Mouse (Mus musculus) megakaryocyte-erythroid progenitor cell, adult 5-6 weeks (primary cell): ENCODE results near the gene Mfsd14a. TPM values are rescaled to one million over a fixed set of nuclear protein-coding genes. Genes with fewer than 3 reads are reported as not detected.

Source experiments
- ATAC-seq: replicated peaks from 2 replicates; pipeline ENCODE4 v1.8.0; 2016; ENCODE audit warnings: mild to moderate bottlenecking, inconsistent platforms; ENCODE audit not compliant: severe bottlenecking, poor library complexity, low FRiP score, low TSS enrichment
- total RNA-seq, 2 experiments: library from RNA; stranded (forward) in 1 of 2; stranded (reverse) in 1 of 2; fragments of 200-1000, 215-1000 nt in 1 of 2; fragments of >200 nt in 1 of 2; fragmentation: Nextera tagmentation in 1 of 2; gene quantifications; 2 replicates each; pipeline ENCODE4 v1.2.3; 2014 to 2017

The Mfsd14a gene
- total RNA-seq, 2 experiments from 2014 or later: 53.6 to 95.4 TPM

DNA sequence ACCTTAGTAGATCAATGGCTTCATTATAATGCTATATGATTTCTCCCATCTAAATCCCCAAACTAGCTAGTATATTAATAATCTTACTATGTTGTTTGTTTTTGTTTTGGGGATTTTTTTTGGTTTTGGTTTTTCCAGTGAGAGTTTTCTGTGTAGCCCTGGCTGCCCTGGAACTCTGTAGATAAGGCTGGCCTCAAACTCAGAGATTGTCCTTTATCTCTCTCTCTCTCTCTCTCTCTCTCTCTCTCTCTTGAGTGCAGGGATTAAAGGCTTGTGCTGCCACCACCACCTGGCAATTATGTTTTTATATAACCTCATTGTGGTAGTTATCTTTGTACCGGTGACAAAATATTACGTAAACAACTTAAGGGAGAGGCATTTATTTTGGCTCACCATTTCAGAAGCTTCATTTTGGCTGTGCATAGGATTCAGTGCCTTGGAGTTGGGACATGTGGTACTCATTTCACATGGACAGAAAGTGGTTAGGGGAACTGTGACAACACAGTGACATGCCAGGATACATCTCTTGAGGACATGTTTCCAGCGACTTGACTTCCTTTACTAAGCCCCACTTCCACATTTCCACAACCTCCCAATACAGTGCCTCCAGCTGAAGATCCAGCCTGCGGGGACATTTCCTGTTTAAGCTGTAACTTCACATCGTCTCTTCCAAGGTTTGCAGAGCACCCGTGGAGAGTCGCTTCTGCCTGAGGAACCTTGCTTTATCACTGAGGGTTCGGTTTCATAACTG is 47.0 kb downstream of the Mfsd14a start:
- no peak for ATAC-seq

DNA sequence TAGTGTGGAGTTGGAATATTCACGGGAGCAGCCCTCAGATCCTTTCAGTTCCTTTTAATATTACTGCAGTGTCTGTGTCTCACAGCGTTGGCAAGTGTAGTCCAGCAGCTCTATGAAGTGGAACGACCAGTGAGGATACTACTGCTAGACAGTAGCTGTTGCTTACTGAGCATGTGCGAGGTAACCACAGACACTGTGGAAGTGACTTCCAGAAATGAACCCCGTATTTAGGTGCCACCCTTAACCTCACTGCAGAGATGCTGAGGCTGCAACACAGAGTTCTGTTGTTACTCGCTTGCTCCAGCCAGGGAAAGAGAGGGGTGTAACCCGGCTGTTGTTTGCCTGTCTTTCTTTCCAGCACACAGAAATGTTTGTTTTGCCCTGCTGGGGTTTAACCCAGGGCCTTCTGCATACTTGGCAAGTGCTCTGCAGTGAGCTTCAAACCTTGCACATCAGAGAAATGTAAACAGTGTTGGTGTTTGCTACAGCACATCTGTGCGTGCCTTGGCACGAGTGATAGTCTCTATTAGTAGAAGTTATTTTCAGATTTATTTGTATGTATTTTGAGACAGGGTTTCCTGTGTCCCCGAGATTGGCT is 48.1 kb downstream of the Mfsd14a start, which contains the start of gene Trmt13:
TSS of gene Trmt13 (minus strand) at position 293 of the 598 bp plus-strand sequence.
- no peak for ATAC-seq

DNA sequence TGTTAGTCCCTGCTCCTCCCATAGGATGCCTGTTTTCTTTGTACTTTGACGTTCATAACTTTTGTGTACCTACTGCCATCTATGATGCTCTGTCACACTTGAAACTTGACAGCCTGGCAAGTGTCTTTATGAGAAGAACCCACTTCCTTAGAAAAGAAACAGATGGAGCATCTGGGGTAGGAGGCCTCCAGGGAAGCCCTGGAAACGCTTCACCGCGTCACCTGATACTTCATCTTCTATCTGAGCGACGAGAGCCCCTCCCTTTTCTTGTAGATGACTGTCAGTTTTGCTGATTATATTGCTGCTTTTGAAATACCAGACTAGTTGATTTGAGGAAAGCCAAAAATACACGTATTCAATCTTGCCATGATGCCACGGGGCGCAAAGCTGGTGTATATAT is 57.9 kb downstream of the Mfsd14a start:
- ATAC-seq: no peak

GRCm38 (mm10) chr3:116601781-116602180 is 60.7 kb downstream of the Mfsd14a start:
- ATAC-seq: no peak

GRCm38 (mm10) chr3:116601005-116601404 is 61.5 kb downstream of the Mfsd14a start:
- no peak for ATAC-seq

- ATAC-seq: no peak
Measured at GRCm38 (mm10) chr3:116599705-116600104, 62.8 kb downstream of the Mfsd14a start.

DNA sequence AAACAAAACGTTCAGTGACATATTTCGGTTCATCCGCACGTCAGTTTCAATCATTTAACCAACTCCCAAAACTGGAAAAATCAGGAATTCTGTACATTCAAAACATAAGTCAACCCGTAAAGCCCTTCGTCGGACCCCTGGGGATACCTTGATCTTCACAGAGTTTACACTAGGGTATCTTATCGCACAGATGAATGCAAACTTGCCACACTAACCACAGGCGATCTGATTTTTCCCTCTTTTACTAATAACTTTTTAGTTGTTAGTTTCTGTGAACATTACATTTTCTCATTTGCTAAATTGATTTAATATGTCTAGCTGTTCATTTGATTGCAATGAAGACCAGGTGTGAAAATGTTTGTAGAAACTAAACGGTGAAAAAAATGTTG is 66.9 kb downstream of the Mfsd14a start:
- ATAC-seq: no peak

DNA sequence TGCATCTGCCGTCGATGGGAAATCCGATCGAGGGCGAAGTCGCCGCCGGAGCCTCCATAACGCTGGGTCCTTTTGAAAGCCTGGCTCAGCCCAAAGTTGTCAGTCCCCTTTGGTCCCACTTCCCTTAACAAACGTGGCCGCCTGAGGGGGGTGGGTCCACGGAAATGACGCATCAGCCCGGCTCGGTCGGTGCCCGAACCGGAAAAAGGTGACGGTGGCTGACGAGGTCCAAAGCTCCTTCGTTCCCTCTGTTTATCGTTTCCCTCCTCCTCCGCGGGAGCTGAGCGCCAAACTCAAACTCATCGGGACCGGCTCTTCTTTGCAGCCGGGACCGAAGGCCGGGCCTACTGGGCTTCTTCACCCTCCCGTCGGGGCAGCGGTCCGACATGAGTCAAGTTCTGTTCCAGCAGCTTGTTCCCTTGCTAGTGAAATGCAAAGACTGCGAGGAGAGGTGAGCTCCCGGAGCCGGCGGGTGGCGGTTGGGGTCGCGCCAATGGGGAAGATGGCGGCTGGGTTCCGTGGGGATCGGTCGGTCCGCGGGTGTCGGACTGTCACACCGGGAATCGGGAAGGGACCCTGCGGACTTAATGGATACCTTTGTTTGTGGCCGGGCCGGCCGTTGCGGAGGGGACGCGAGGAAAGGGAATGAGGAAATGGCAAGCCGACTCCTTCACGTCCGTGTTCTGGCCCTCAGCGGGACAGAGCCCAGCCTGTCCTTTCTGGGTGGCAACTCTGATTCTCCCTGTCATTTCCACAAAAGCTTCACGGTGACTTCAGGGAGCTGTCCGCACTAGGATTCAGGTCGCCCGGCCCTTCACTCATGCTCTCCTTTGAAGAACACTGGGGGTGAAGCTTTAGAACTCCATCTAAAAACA is 67.5 kb downstream of the Mfsd14a start, which contains the start of gene Sass6:
TSS of gene Sass6 (plus strand) at position 255 of the 875 bp plus-strand sequence.
- ATAC-seq: peak; percentile 91

GRCm38 (mm10) chr3:116594076-116594727 is 68.3 kb downstream of the Mfsd14a start:
- ATAC-seq: peak; percentile 69

DNA sequence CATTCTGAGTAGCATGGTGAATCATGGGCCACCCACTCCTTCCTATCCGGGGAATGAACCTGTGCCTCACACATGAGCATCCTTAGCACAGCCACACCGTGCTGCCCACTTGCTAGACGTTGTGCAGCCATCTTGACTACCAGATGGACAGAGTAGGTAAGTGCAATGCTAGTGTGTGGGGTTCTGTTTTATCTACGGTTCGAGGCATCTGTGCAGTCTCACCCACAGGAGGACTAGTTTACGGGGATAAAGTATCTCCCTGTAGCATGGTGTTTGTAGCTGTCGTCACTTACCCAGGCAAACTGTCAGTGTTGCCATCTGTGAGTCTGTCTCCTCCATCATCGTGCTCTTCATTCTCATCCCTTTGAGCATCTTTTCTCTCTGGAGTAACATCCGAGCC is 80.3 kb downstream of the Mfsd14a start:
- ATAC-seq: no peak

Other genes with a start within 250 kb of the Mfsd14a start
- gene Cdc14a, start 238.6 kb downstream of the Mfsd14a start, total RNA-seq (2014; fragmentation: Nextera tagmentation): 11.8 and 20.9 TPM in 2 replicates
- gene Cdc14a, start 238.6 kb downstream of the Mfsd14a start, total RNA-seq (2017): 18.7 and 30.9 TPM in 2 replicates
- gene Rtca, start 154.5 kb downstream of the Mfsd14a start, total RNA-seq (2014; fragmentation: Nextera tagmentation): 42.4 and 60.1 TPM in 2 replicates
- 44.6 and 45.9 TPM in 2 replicates for gene Rtca, start 154.5 kb downstream of the Mfsd14a start, total RNA-seq (2017)
- 3.8 and 6.4 TPM in 2 replicates for gene Dbt, start 149.6 kb downstream of the Mfsd14a start, total RNA-seq (2014; fragmentation: Nextera tagmentation)
- 10.5 and 15.7 TPM in 2 replicates for gene Dbt, start 149.6 kb downstream of the Mfsd14a start, total RNA-seq (2017)
- gene Lrrc39, start 99.7 kb downstream of the Mfsd14a start, total RNA-seq (2014; fragmentation: Nextera tagmentation): 0.37 TPM in 1 of 2 replicates, not detected in the other
- gene Lrrc39, start 99.7 kb downstream of the Mfsd14a start, total RNA-seq (2017): 0.23 and 0.61 TPM in 2 replicates
- gene Sass6, start 67.7 kb downstream of the Mfsd14a start, total RNA-seq (2014; fragmentation: Nextera tagmentation): 20.1 and 23.1 TPM in 2 replicates
- gene Sass6, start 67.7 kb downstream of the Mfsd14a start, total RNA-seq (2017): 38.0 and 65.1 TPM in 2 replicates
- gene Trmt13, start 48.1 kb downstream of the Mfsd14a start, total RNA-seq (2014; fragmentation: Nextera tagmentation): 39.6 and 46.7 TPM in 2 replicates
- 26.6 and 34.2 TPM in 2 replicates for gene Trmt13, start 48.1 kb downstream of the Mfsd14a start, total RNA-seq (2017)
- not detected in 2 replicates for gene Gm43191, start 18.6 kb upstream of the Mfsd14a start, total RNA-seq (2014; fragmentation: Nextera tagmentation)
- gene Gm43191, start 18.6 kb upstream of the Mfsd14a start, total RNA-seq (2017): not detected in 2 replicates
- gene Slc35a3, start 50.2 kb upstream of the Mfsd14a start, total RNA-seq (2014; fragmentation: Nextera tagmentation): 25.2 and 29.4 TPM in 2 replicates
- 42.7 and 67.3 TPM in 2 replicates for gene Slc35a3, start 50.2 kb upstream of the Mfsd14a start, total RNA-seq (2017)
- gene Agl, start 145.5 kb upstream of the Mfsd14a start, total RNA-seq (2014; fragmentation: Nextera tagmentation): 11.3 and 13.3 TPM in 2 replicates
- 6.2 and 7.8 TPM in 2 replicates for gene Agl, start 145.5 kb upstream of the Mfsd14a start, total RNA-seq (2017)
- gene Frrs1, start 196.8 kb upstream of the Mfsd14a start, total RNA-seq (2014; fragmentation: Nextera tagmentation): 59.9 and 65.4 TPM in 2 replicates
- 29.3 and 37.6 TPM in 2 replicates for gene Frrs1, start 196.8 kb upstream of the Mfsd14a start, total RNA-seq (2017)